Mouse (Mus musculus) right cerebral cortex, postnatal 14 days (tissue): ENCODE measurements at regions not wholly inside any gene's neighbourhood (a gene's known extent, or its start where the extent isn't known, plus 50 kb on each side); places are given as distances from the start of the nearest gene placed in this dataset.

Experiments used
- DNase-seq: peaks from one replicate; pipeline ENCODE4 v3.0.0; 2022

DNA sequence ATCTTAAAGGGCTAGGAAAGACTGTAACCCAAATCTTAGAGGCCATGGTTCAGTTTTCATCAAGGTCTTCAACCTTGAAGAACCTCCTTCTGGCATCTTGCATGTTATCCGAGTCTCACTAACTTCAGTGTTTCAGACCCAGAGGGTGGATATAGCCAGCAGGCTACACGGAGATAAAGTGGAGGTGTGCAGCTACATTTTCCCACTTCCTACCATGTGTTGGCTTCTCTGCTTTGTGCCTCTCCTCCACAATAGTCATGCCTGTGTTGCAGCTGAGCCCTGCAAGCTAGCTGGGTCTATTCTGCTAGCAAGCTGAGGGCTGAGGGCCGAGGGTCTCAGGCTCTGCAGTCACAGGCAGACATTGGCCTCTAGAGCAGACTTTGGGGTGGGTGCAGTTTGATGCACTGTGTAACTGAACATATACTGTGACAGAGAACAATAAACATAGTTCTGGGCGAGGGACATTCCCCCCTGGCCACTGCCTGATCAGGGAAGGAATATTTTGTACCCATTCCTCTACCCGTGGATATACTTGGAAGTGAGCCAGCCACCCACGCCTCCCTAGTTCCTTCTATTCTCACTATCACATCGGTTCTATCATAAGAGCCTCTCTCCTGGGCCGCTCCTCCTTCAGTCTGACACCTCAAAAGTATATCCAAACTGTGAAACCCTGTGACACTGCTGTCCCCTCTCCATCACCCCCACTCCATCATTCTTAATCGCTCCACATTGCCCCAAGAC is 152.6 kb upstream of the Mycn start:
- DNase-seq: peak; percentile 48

DNA sequence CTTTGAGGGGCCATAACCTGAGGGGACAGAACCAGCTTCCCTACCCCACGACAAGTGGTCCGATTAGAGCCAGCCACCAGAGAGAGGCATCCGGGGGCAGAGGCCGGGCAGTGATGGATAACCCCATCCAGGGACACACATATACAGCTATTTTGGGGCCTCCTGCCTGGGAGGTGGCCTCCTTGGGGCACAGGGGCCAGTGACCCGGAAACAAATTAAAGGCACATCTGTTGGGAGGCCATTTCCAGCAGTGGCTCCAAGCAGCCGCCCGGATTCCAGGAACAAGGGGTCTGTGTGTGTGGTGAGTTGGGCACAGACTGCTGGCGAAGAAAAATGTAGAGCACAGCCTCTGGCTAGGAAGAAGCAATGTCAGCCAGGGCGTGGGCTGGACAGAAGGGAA is 144.2 kb upstream of the Mycn start:
- DNase-seq: no peak

DNA sequence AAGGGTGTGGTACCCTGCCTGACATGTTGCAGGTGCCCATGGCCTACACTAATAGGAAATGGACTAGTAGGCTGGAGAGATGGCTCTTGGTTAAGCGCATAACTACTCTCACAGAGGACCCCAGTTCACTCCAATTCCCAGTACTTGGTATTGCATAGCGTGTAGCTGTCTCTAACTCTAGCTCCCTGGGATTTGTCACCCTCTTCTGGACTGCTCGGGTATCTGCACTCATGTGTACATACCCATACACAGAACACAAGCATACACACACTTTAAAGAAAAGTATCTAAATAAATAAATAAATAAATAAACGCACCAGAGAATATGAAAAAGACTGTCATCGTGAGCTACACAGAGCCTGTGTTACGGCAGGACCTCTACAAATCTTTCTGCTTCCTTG is 143.8 kb upstream of the Mycn start:
- DNase-seq: no peak

DNA sequence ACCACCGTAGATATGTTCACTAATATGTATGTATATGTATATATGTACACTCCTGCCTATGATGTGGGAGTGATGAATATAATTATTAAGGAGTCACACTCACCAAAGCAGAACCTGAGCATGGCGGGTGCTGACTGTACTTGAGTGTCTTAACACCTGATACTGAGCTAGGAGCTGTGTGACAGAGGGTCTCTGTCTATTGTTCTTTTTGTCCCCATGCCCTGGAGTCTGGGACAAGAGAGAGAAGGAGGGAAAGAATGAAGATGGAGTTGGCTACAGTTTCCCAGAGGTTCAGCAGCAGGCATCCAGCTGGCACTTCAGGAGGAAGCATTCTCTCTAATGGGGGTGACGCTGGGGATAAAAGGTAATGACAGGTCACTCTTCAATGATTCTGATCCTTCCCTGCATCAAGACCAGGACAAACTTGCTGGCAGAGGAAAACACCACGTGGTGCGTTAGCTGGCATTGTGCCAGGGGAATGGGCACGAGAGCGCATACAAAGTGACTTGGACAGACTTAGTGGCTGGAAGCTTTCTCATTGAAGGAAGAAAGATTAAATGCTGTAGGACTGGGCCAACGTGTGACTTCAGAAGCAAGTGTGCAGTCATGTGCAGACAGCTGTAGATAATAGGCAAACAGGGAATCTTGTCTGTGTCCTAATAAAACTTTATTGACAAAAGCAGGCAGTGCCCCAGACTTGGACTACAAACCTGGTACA is 141.8 kb upstream of the Mycn start:
- DNase-seq: peak; percentile 43

DNA sequence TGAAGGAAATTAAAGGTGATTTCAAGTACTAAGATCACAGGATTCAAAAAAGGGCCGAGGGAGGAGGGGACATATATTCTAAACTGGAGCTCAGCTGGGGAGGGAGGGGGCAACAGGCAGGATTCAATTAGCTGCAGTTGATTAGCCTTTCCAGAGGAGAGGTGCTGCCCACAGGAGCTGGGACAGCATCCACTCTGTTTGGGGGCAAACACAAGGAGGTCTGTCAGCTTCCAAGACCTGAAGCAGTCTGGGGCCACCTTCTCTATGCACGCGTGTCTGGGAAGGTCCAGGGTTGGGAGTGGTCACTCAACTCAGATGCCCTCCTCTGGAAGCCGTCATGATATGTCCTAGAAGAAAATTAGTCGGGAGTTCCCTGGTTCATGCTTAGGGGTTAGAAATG is 139.1 kb upstream of the Mycn start:
- no peak for DNase-seq

DNA sequence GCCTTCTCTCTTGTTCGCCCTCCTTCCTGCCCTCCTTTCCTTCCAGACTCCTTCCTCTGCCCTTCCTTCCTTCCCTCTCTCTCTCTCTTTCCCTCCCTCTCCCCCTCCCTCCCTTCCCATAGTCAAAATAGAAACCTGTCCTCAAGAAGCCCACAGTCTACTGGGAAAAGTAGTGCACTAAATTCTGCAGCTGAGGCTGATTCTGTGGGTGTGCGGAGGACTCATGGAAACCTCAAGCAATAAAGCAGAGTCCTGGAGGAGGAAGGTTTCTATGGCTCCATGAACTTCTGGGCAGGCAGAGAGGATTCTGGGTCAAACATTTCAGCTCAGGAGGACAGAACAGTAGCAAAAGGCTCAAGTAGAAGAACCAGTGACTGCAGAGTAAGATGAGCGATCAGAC is 138.1 kb upstream of the Mycn start:
- DNase-seq: no peak

DNA sequence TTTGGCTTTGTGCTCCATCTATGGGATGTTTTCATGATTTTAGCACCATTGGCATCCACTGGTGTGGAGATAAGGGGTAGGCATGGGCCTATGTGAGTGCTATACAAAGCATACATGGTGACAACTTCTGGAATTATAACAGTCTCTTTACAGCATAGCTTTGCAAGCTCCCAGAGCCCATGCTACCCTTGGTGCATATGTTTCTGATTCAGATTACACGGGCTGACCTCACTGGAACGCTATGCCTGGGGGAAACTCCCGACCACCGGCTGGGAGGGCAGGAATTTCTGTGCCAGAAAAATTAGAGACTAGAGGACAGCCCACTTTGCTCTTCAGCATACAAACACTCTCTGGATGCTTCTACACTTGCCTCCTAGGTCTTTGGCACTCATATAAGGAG is 136.0 kb upstream of the Mycn start:
- no peak for DNase-seq

DNA sequence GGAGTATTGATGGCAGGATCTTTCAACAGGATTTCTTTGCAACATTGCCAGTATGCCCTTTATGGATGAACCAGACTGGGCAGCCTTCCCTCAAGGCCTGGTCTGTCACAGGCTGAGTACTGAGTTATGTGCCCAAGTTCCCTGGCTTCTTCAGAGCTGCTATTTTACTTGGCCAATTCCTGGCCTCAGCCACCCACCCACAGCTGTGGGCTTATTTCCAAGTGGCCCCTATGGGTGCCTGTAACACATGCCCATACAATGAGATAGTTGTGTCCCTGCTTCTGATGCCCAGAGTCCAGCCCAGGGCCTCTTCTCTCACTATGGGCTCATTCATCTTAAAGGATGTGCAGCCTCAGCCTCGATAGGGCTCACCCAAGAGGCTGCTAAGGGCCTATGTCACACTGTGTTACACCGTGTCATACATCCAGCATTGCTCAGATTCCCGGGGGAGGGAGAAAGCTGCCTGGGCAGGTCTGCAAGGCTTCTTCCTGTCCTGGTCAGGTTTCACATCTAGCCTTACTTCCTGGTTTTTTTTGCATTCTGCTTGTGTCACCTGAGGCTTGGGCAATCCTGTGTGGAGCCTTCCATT is 135.1 kb upstream of the Mycn start:
- DNase-seq: no peak

DNA sequence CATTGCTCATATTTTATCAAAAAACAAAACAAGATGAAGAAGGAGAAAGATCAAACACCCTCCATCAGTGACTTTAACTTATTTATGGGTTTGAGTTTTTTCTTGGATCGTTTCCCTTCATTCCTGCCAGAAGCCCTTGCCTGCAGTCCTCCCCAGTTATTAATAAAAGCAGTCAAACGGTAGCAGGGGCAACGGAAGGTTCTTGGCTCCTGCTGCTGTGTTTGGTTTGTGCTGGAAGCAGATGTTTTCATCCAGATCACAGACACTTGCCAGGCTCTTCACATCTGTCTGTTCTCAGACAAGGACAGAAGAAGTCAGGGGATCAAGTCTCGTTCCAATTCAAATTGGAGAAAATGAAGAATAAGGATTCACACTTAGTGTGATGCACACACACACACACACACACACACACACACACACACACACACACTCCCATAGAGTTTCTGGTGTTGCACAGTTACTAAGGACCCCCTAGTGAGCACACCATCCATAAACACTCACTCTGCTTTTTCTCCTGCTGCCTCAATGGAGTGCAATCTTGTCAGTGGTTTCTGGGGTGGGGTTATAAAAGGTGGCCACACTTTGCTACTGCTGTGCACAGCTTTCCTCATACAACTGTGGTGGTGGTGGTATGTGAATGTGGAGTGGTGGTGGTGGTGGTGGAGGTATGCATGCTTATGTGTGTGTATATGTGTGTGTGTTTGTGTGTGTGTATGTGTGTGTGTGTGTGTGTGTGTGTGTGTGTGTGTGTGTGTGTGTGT is 131.6 kb upstream of the Mycn start:
- DNase-seq: no peak

DNA sequence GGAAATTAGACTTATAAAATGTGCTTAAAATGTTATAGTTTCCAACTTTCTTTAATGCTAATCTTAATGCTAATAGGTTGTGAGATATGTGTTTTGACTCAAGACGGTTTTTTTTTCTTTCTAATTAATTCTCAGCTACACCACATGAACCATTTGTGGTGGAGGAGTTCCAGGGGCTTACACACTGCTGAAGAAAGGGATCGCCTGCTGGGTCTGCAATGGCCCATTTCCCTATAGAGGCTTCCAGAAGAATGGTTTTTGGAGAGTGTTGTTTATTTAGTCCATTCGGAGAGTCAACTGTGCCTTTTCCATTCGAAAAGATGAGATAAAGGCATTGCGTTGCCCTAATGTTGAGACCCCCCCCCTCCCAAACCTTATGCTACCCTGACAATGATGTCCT is 125.6 kb upstream of the Mycn start:
- DNase-seq: no peak

DNA sequence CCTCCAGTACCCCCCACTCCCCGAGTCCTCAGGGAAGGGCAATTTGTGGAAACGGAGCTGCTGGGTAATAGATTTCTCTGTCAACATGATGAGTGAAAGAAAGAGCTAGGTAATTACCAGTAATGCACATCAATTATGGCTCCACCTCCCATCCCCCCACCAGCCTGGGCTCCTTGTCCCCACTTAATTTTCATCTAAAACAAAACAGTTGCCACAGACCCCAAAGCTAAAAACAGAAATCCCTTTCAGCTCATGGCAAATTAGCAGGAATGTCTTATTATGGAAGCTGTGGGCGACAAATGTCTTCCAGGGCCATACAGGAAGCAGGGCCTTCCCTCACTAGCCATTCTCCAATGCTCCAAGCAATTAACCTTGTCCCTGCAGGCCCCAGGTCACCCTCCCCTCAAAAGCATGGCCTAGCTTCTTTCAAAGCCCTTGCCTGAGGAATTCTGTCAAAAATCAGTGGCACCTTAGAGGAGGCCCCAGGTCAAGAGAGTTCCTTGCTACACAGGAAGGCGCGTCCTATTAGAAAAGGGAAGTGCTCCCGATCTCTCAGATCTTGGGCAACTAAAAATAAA is 125.0 kb upstream of the Mycn start:
- DNase-seq: no peak

DNA sequence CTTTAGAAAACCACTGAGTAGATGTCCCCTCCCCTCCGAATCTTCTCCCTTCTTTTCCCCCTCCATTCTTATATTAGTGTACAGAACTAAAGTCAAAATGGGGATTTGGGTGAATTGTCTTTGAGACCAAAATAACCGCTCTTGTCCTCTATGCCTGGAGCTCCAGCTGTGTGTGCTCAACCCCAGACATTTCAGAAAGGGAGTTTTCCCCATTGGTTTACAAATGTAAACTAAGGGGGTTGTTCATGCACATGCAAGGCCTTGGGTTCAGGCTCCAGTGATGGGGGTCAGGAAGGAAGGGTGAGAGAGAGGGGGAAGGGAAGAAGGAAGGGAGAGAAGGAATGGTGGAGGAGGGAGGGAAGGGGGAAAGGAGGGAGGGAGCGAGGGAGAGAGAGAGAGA is 117.8 kb upstream of the Mycn start:
- no peak for DNase-seq

DNA sequence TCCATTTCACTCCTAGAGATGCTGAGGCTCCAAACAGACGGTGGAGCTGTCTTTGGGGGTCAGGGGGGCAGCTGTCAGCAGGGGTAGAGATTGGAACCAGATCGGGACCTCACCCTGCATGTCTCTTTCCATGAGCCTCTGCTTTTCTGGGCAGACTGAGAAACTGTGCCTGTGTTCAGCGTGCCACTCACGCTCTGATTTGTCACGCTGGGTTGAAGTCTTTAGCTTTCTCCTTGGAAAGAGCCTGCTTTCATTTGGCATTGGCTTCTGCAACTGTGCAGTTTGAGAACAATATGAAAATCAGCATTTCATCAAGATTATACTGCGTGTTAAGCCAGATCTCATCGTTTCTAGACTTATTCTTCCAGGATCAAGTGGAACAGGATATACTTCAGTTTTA is 114.5 kb upstream of the Mycn start:
- no peak for DNase-seq

DNA sequence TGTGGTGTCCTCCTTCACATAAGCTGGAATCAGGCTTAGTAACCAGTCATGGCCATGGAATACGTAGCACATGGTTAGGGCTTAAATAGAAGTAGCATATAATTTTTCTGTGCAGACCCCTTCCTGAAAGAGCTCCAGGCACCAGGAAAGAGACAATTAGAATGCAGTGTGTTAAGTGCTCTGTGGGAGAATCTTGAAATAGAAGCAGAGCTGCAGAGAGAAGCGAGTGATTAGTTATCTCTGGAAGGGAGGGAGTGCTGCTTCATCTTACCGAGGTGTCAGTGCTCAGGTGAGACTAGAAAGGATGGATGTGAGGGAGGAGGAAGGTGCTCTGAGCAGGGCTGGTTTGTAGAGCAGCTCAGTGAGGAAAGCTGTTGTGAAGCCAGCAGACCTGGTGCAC is 112.9 kb upstream of the Mycn start:
- DNase-seq: no peak

DNA sequence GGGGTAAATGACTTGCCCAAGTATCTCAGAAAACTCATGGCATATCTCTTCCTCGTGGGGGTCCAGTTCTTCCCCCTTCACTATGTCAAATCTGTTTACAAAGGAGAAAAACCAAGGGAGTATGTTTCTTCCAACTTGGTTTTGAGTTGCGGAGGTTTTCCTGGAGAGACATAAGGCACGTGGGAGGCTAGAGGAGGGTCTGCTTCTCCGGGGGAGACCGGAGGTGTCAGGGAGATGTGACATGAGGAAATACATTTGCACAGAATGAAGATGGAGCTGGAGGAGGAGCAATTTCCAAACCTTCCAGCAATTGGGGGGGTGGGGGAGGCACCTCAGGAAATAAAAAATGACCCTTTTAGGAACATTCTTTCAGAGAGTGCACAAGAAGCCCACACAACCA is 112.0 kb upstream of the Mycn start:
- DNase-seq: no peak

DNA sequence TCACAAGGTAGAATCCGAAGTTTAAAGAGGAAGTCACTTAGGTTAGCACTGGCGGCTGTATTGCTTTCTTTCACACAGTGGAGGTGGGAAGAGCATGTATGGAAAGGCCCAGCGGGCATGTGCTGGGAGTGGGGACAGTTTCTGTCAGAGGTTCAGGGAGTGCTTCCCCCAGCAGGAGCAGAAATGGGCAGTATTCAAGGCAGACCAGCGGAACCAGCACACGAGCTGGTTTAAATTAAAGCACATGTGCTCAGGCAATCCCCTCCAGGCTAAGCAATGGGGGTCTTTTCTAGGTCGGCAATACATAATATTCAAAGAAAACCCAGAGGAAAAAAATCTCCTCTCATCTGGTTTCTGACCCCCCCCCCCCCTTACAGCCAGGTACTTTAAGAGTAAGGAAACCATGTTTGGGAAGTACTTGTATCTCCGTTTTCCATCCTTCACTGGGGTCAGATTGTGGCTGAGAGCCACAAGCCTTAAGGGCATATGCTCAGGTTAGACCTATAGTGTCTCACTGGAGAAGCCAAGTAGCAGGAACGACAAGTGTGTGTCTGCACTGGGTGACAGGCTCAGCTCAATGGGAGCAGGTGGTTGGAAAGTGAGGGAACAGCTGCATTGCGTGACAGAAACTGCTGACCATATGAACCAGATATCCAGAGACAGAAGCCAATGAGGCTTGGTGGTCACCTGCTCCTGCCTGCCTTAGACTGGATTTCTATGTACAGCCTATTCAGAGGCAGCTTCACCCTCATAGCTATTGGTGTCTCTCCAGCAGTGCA is 111.3 kb upstream of the Mycn start:
- DNase-seq: no peak

DNA sequence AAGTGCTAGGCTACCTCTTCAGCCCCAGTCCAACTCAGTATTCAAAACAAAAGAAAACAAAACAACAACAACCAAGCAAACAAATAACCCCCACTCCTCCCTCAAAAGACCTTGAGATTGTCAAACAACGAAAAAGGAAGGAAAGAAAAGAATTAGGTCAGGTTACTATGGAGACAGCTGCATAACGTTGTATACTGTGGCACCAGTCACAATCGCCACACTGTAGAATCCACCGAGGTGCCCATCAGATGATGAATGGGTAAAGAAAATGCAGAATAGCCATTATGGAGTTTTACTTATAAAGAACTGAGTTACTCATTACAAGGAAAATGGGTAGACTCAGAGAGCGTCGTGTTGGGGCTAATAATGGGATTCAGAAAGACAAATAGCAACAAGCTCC is 110.5 kb upstream of the Mycn start:
- no peak for DNase-seq

DNA sequence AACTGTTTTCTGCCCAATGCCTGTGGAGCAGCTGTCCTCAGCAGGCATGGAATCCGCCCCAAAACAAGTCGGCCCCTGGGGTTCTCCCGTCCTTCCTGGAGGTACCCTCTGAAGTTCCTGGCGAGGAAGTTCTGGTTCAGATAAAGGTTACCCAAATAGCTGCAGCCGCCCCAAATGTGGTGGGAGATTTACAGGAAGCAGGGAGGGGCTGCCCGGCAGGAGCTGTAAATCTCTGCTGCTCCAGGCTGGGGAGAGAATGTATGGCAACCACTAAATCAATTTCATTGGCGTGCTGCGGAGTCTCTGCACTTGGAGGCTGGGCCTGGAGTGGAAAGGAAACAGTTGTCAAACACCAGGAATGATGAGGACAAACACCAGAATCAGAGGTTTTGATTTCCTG is 107.9 kb upstream of the Mycn start:
- DNase-seq: no peak

DNA sequence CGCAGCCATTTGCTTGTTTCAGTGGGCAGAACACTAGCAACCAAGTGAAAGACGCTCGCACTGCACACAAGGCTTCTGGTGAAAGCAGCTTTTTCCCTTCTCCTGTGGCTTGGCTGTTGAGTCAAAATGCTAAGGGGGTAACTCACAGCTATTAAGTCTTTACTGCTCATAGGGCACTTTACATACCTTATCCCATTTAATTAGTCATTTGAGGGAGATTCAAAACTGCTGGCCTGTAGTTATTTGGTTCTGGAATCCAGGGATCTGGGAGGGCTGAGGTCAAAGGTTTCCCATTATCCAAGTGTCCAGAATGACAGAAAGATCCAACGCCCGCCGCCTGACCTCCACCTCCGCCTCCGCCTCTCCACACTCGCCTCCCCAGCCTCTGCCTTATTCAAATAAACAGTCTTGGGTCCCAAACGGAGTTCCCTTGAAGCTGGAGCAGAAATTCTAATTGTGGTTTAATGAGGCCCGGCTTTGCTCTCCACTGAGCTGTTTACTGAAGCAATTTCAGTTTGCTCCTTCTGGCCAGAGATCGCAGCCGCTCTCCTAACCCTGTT is 106.5 kb upstream of the Mycn start:
- no peak for DNase-seq

DNA sequence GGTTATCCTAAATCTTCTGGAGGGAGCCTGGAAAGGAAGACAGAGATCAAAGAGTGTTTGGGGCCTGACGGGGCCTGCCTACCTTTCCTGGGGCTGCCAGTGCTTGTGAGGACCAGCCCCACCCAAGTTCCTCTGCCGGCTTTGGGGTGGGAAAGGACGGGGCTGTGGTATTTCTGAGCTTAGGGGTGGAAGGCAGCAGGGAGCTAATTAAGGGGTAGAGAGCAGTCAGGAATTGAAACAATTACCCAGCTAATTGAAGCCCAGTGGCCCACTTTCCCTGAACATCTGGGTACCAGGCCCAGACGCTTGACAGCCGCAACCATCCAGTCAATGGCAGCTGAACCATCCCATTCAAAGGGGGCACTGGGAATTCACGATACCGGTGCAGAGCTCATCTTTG is 101.2 kb upstream of the Mycn start:
- no peak for DNase-seq

DNA sequence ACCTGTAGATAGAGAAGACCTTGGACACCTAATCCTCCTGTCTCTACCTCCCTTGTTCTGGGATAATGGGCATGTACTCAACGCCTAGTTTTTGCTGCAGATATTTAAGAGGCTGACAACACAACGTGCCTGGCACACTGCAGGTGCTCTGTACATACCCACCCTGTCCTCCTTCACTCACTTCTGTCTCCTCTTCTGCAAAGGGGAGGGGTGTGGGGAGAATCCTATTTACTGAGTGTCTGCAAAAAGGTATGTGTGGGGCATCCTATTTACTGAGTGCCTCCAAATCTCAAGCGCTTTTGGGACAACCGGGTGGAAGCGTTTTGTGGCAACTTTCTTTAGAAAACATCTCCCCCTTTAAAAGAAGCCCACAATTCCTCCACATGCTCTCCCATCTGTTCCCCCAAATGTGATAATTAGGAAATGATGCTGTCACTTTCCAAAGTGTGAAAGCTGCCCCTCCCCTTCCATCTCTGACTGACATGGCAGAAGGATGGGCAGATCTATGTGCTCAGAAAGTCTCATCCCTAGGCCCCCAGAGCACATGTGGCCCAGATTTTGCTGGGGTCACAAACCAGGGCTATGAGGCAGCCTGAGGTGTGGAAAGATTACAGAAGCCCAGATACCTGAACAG is 93.5 kb upstream of the Mycn start:
- DNase-seq: no peak

DNA sequence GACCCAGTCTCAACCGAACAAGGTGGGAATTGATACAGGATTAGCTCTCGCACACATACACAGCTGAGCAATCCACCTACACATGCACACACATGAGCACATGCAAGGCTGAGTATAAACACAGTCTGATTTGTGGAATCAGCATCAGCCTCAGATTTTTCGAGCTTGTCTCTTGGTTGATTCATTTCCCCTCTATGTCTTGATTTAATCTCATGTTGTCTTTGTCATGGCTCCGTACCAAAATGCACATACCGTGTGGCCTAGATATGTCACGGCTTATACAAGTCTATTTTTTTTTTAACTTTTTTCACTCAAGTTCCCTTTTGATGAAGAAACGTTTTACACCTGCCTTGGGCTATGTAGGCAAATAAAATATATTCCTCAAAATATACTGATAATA is 88.6 kb upstream of the Mycn start:
- no peak for DNase-seq
